Mouse (Mus musculus): ENCODE measurements at regions not wholly inside any gene's neighbourhood (a gene's known extent, or its start where the extent isn't known, plus 50 kb on each side); places are given as distances from the start of the nearest gene placed in this dataset.
A peak's percentile ranks its signal among the peaks of the same experiment; 100 is the strongest.

GRCm38 (mm10) chr13:107493765-107494164, 471.8 kb upstream of the Kif2a start:
- peak; percentile 50; the same call in 1 of the 2 replicates for ATAC-seq (ENCODE audit: low FRiP score, low read depth)
- 72% methylated on average over 13 of the region's 13 CpGs for WGBS
- Histone ChIP-seq H3K27ac (replicated peaks) (no peak overlapping the region), H3K4me2 (0 out of 2 replicates have a peak overlapping the region, but pooled peaks have one; percentile 6), H3K9ac (no peak overlapping the region), H3K4me1 (replicated peaks) (0 out of 2 replicates have a peak, but pooled peaks cover 4% of the 10 kb centered on the region), H3K4me3 (no peak overlapping the region), H3K9me3 (no peaks in the 10 kb centered on the region), H3K27me3 (no peaks in the 10 kb centered on the region), H3K36me3 (no peaks in the 10 kb centered on the region)

- 0 out of 2 replicates have a peak, but pooled peaks cover 4% of the 10 kb centered on the region for H3K4me1 ChIP-seq (replicated peaks)
- no peaks in the 10 kb centered on the region for H3K9me3 ChIP-seq
- H3K4me2 ChIP-seq: no peak overlapping the region
- no peak overlapping the region for H3K4me3 ChIP-seq
- H3K36me3 ChIP-seq: no peaks in the 10 kb centered on the region
- no peak for ATAC-seq (ENCODE audit: low FRiP score, low read depth)
- 90% methylated on average over 4 of the region's 4 CpGs for WGBS
- H3K27me3 ChIP-seq: no peaks in the 10 kb centered on the region
- H3K27ac ChIP-seq (replicated peaks): no peak overlapping the region
- H3K9ac ChIP-seq: no peak overlapping the region
These were observed 470.5 kb upstream of the Kif2a start for GRCm38 (mm10) chr13:107492448-107492847.

DNA sequence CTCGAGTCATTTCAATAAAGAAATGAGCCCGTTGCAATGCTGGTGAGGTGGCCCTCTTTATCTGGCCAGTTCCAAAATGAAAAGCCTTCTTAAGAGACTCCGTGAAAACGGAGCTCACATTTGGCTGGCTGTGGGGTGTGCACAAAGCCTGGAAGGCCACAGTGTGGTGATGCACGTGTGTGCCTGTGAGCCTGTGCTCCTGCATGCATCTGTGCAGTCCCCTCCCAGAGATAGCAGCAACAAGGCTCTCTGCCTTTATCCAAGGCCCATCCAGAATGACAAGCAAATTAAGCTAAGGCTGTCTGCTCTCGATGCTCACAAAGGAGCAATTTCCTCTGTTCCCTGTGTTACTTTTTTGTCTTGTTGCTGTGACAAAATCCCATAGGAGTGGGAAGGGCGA, 469.5 kb upstream of the Kif2a start:
- H3K27ac ChIP-seq (replicated peaks): no peak overlapping the region
- no peak overlapping the region for H3K4me2 ChIP-seq
- no peak for ATAC-seq (ENCODE audit: low FRiP score, low read depth)
- no peak overlapping the region for H3K4me3 ChIP-seq
- H3K4me1 ChIP-seq (replicated peaks): 0 out of 2 replicates have a peak, but pooled peaks cover 4% of the 10 kb centered on the region
- WGBS: 44% methylated on average over 7 of the region's 7 CpGs
- H3K27me3 ChIP-seq: no peaks in the 10 kb centered on the region
- no peak overlapping the region for H3K9ac ChIP-seq
- H3K9me3 ChIP-seq: no peaks in the 10 kb centered on the region
- no peaks in the 10 kb centered on the region for H3K36me3 ChIP-seq

- Histone ChIP-seq H3K4me2 (no peak overlapping the region), H3K9me3 (no peaks in the 10 kb centered on the region), H3K9ac (no peak overlapping the region), H3K27me3 (no peaks in the 10 kb centered on the region), H3K4me1 (replicated peaks) (peaks cover 18% of the 10 kb centered on the region), H3K27ac (replicated peaks) (no peak overlapping the region), H3K36me3 (no peaks in the 10 kb centered on the region), H3K4me3 (no peak overlapping the region)
- 79% methylated on average over 4 of the region's 4 CpGs for WGBS
- ATAC-seq (ENCODE audit: low FRiP score, low read depth): no peak
These were observed 463.6 kb upstream of the Kif2a start for GRCm38 (mm10) chr13:107485400-107486017.

GRCm38 (mm10) chr13:107484630-107484998, 462.7 kb upstream of the Kif2a start:
- H3K4me2 ChIP-seq: no peak overlapping the region
- H3K4me1 ChIP-seq (replicated peaks): peaks cover 18% of the 10 kb centered on the region
- H3K36me3 ChIP-seq: no peaks in the 10 kb centered on the region
- H3K9me3 ChIP-seq: no peaks in the 10 kb centered on the region
- no peak overlapping the region for H3K4me3 ChIP-seq
- no peak; the same call in 1 of the 2 replicates for ATAC-seq (ENCODE audit: low FRiP score, low read depth)
- H3K27me3 ChIP-seq: no peaks in the 10 kb centered on the region
- H3K27ac ChIP-seq (replicated peaks): peak overlapping the region; percentile 46
- 33% methylated on average over 6 of the region's 6 CpGs for WGBS
- no peak overlapping the region for H3K9ac ChIP-seq

DNA sequence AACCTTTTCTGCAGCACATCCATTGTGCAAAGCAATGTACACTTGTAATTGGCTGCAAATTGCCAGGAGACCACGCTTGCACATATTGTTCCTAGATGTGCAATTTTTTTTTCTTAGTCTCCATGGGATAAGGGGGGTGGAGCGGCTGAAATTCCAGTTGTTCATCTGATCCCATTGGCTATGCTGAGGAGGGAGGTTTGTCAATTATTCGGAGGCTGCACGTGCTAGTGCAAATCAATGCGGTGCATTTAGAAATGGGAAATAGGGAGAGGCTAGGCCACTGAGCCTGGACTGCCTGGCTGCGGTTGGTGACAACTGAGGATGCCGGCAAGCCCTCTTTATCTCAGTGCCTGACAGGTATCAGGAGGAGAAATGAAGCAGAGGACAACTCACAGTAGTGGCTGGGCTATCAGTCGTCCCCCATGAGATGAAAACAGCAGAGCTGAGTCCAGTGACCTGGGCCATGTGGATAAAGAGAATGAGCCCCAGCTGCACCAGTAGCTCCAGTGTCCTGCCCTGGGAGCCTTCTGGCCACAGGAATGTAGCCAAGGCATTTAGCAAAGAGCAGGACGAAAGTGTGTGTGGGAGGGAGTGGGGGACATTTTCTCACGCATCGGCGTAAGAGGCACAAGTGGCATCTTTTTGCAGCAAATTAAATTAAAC, 462.2 kb upstream of the Kif2a start:
- 18% methylated on average over 12 of the region's 12 CpGs for WGBS
- Histone ChIP-seq H3K36me3 (no peaks in the 10 kb centered on the region), H3K27me3 (no peaks in the 10 kb centered on the region), H3K4me3 (no peak overlapping the region), H3K4me1 (replicated peaks) (peaks cover 18% of the 10 kb centered on the region), H3K9me3 (no peaks in the 10 kb centered on the region), H3K27ac (replicated peaks) (peak overlapping the region; percentile 46), H3K4me2 (no peak overlapping the region), H3K9ac (no peak overlapping the region)
- ATAC-seq (ENCODE audit: low FRiP score, low read depth): peak; percentile 76

DNA sequence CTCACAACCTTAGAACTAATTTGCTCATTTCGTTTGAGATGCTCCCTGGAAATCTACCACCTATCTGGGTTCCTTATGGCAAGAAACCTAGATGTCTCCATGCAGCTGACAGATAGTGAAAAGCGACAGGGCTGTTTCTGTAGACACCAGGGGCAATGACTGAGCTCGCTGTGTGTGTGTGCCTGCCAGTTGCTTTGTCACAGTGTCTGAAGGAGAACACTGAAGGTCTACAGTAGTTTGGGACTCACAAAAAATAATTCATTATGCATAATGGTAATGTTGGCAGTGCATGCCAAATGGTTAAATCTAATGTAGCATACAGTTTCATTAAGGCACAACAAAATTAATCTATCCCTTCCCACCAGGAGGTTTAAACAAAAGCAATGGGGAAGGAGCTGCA, 453.2 kb upstream of the Kif2a start:
- Histone ChIP-seq H3K9ac (no peak overlapping the region), H3K4me2 (no peak overlapping the region), H3K36me3 (no peaks in the 10 kb centered on the region), H3K27me3 (no peaks in the 10 kb centered on the region), H3K4me1 (replicated peaks) (peaks cover 19% of the 10 kb centered on the region), H3K4me3 (no peak overlapping the region), H3K27ac (replicated peaks) (no peak overlapping the region), H3K9me3 (no peaks in the 10 kb centered on the region)
- ATAC-seq (ENCODE audit: low FRiP score, low read depth): peak; percentile 39; the same call in 1 of the 2 replicates
- 39% methylated on average over 3 of the region's 3 CpGs for WGBS

GRCm38 (mm10) chr13:107469491-107470276, 447.8 kb upstream of the Kif2a start:
- H3K4me1 ChIP-seq (replicated peaks): peaks cover 21% of the 10 kb centered on the region
- peak overlapping the region; percentile 59 for H3K27ac ChIP-seq (replicated peaks)
- ATAC-seq (ENCODE audit: low FRiP score, low read depth): peak; percentile 81
- peak overlapping the region; percentile 57 for H3K4me2 ChIP-seq
- 3% methylated on average over 13 of the region's 13 CpGs for WGBS
- 0 out of 2 replicates have a peak overlapping the region, but pooled peaks have one; percentile 29 for H3K9ac ChIP-seq
- H3K27me3 ChIP-seq: no peaks in the 10 kb centered on the region
- no peaks in the 10 kb centered on the region for H3K36me3 ChIP-seq
- peak overlapping the region; percentile 14; the same call in 1 of the 2 replicates for H3K4me3 ChIP-seq
- no peaks in the 10 kb centered on the region for H3K9me3 ChIP-seq

- peaks cover 7% of the 10 kb centered on the region for H3K4me1 ChIP-seq (replicated peaks)
- WGBS: 89% methylated on average over 7 of the region's 7 CpGs
- H3K27ac ChIP-seq (replicated peaks): no peak overlapping the region
- no peak overlapping the region for H3K4me3 ChIP-seq
- no peaks in the 10 kb centered on the region for H3K9me3 ChIP-seq
- no peak for ATAC-seq (ENCODE audit: low FRiP score, low read depth)
- no peak overlapping the region for H3K4me2 ChIP-seq
- H3K36me3 ChIP-seq: no peaks in the 10 kb centered on the region
- no peaks in the 10 kb centered on the region for H3K27me3 ChIP-seq
- no peak overlapping the region for H3K9ac ChIP-seq
These were observed 440.9 kb upstream of the Kif2a start for GRCm38 (mm10) chr13:107462791-107463190.

DNA sequence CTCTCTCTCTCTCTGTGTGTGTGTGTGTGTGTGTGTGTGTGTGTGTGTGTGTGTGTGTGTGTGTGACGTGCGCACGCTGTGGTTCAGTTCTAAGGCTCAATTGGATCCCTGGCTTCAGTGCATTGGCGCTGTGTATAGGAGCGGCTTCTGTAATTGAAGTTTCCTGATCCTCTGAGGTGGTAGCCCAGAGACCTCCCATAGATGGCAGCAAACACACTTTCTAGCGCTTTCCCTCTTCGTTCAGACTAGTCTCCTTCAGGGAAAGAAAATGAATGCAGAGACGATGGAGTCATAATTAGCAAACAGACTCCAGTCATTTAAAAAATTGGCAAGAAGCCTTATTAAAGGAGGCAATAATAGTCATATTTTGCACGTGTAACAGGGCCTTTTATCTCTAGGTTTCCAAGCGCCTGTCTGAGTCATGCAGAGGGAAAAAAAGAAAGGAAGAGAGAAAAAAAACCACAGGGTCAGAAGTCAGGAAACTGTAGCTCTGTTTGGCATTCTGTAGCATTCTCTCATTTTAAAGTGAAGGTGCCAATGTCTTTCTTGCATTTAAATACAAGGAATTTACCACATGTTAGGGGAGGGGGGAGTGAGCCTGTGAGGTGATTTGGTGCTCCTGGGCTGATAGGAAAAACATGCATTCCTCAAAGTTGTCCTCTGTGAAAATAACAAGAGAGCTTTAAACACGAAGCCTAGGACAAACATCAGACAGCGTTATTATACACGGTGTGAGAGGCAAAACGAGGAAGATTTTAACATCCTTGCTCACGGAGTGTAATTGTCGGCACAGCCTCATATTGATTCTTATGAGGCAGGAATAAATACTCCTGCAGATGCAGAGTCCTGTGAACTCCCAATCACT, 439.4 kb upstream of the Kif2a start:
- 16% methylated on average over 16 of the region's 16 CpGs for WGBS
- H3K4me3 ChIP-seq: no peak overlapping the region
- no peaks in the 10 kb centered on the region for H3K36me3 ChIP-seq
- peak; percentile 95 for ATAC-seq (ENCODE audit: low FRiP score, low read depth)
- peak overlapping the region; percentile 38 for H3K4me2 ChIP-seq
- H3K4me1 ChIP-seq (replicated peaks): peaks cover 7% of the 10 kb centered on the region
- H3K9ac ChIP-seq: no peak overlapping the region
- no peaks in the 10 kb centered on the region for H3K27me3 ChIP-seq
- no peaks in the 10 kb centered on the region for H3K9me3 ChIP-seq
- H3K27ac ChIP-seq (replicated peaks): 0 out of 2 replicates have a peak overlapping the region, but pooled peaks have one; percentile 37

DNA sequence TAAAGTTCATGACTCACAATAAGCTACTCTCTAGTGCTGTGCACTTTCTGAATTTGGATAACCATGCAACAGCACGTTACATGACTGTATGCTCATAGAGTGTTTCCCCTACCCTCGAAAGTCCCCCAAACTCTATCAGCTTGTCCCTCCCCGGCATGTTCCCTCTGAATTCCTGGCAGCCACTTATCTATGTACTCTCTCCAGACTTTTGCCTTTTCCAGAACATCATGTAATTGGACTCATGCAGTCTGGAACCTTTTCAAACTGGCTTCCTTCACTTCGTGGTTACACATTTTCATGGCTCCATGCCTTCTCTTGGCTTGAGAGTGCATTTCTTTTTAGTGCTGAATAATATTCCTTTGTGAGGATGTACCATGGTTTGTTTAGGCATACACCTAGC, 436.8 kb upstream of the Kif2a start:
- 84% methylated on average over 4 of the region's 4 CpGs for WGBS
- no peak overlapping the region for H3K27ac ChIP-seq (replicated peaks)
- peaks cover 7% of the 10 kb centered on the region for H3K4me1 ChIP-seq (replicated peaks)

More for the DNA sequence above, 436.8 kb upstream of the Kif2a start:
- H3K9ac ChIP-seq: no peak overlapping the region
- no peaks in the 10 kb centered on the region for H3K9me3 ChIP-seq
- no peak for ATAC-seq (ENCODE audit: low FRiP score, low read depth)
- no peaks in the 10 kb centered on the region for H3K27me3 ChIP-seq
- no peaks in the 10 kb centered on the region for H3K36me3 ChIP-seq
- H3K4me3 ChIP-seq: no peak overlapping the region
- H3K4me2 ChIP-seq: no peak overlapping the region
